ENCODE assay signal across 8 mouse cellular contexts in the genomic region with DNA sequence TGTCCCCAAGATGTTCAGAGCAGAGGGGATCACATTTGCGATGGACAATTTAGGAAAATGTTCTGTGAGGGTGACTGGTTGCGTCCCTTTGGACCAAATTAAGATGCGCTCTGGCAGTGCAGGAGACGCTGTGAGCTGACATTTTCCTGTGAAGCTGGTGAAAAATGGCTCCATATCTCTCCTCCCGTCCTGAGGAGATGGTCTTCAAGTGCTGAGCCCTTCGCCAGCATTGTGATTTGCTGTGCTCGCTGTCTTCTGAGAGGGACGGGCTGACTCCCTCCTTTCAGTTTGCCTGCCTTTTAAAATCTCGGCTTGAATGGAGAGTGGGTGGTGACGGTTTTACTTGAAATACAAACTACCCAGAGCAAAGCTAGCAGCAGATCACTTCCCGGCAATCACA.
DNase-seq lines count a peak whose midpoint lies in the region; ATAC-seq and TF ChIP-seq lines count a peak whose summit lies in the region.
"Had no signal": no experiment of that assay in that cellular context is flagged by ENCODE, and none has a peak within 500 bp of the region (broad histone marks: within the 10 kb centered on the region; RNA-seq: fewer than 3 reads in every experiment).

No protein-coding gene starts in this region.

- no peak for ATAC-seq in lung, postnatal 0 days

- H3K4me2 ChIP-seq in lung, postnatal 0 days (replicated peaks; ENCODE audit: low read depth, low read length), result peak overlapping the region; percentile 46

- DNase-seq in lung, postnatal 0 days (ENCODE audit: low spot score), result no peak
- no peak for DNase-seq in lung, postnatal 10 days
- DNase-seq in frontal cortex, postnatal 10 days (ENCODE audit: low spot score in 2 of 2), result peak; percentile 43 to 48
- DNase-seq in left cerebral cortex, postnatal 10 days (ENCODE audit: extremely low spot score in 1 of 2, low spot score in 2 of 2), result peak; percentile 41 to 67
- peak; percentile 75 for DNase-seq in right cerebral cortex, adult 18-20 months
- no peak for DNase-seq in spleen, postnatal 4 days (ENCODE audit: low spot score in 2 of 2)
- no peak for DNase-seq in adrenal gland, postnatal 36 days

- intact Hi-C loops in left cerebral cortex, postnatal 10 days (cut with DNase I), result loop anchor here (2.0 to 10.0 kb wide), 2 partner anchors 162 to 364 kb away; no protein-coding TSS in a partner anchor

- H3K27me3 ChIP-seq in lung, postnatal 0 days (replicated peaks; ENCODE audit: insufficient read depth, low read length), result no peaks in the 10 kb centered on the region

- H3K36me3 ChIP-seq in lung, postnatal 0 days (ENCODE audit: insufficient read depth, low read length), result no peaks in the 10 kb centered on the region

- WGBS in lung, postnatal 0 days, result 4% methylated on average over 11 of the region's 11 CpGs

- no peak overlapping the region for H3K27ac ChIP-seq in lung, postnatal 0 days (ENCODE audit: low read length)
- H3K27ac ChIP-seq: liver, embryonic 14.5 days had no signal

- H3K4me3 ChIP-seq in lung, postnatal 0 days (ENCODE audit: low read depth, low read length), result 0 out of 2 replicates have a peak overlapping the region, but pooled peaks have one; percentile 4

- no peaks in the 10 kb centered on the region for H3K4me1 ChIP-seq in lung, postnatal 0 days (ENCODE audit: insufficient read depth, low read depth, low read length)

- no peak for TF ChIP-seq CTCF in lung, postnatal 0 days (IDR thresholded peaks at IDR 0.05)

- no peak overlapping the region for H3K9ac ChIP-seq in lung, postnatal 0 days (replicated peaks; ENCODE audit: low read depth)
- H3K9ac ChIP-seq: liver, embryonic 14.5 days had no signal

- no peaks in the 10 kb centered on the region for H3K9me3 ChIP-seq in lung, postnatal 0 days (ENCODE audit: low read length)

- no peak for TF ChIP-seq EP300 in lung, postnatal 0 days (IDR thresholded peaks at IDR 0.05)

Comparison
In these comparisons a context has a peak if more than half of its experiments do, and no peak if none do; other contexts are left out.
1. DNase-seq: peak in frontal cortex, postnatal 10 days (2 of 2), left cerebral cortex, postnatal 10 days (2 of 2) and right cerebral cortex, adult 18-20 months (single experiment); none in lung, postnatal 0 days (single experiment), lung, postnatal 10 days (single experiment), spleen, postnatal 4 days (0 of 2) and adrenal gland, postnatal 36 days (0 of 2).